Mouse (Mus musculus) erythroid progenitor cell, adult 5-6 weeks (primary cell): ENCODE measurements around the gene Gm11032. TPM values are rescaled to one million over a fixed set of nuclear protein-coding genes. Genes with fewer than 3 reads are reported as not detected.

ENCODE experiments used
- total RNA-seq, 2 experiments: library from RNA; stranded (forward) in 1 of 2; stranded (reverse) in 1 of 2; fragments of 150-400 nt in 1 of 2; fragments of 186-747, 209-891 nt in 1 of 2; gene quantifications; 2 replicates each; pipeline versions ENCODE4 v1.2.3 to v1.2.4; 2015 to 2017; ENCODE audit warnings: low replicate concordance in 2 of 2

Gm11032 gene
- total RNA-seq, 2 experiments from 2014 or later = not detected

Other genes starting within 250 kb of the Gm11032 start
- not detected in 2 replicates for gene Hormad2, start 179.0 kb upstream of the Gm11032 start, total RNA-seq (2015; ENCODE audit: low replicate concordance)
- not detected in 2 replicates for gene Hormad2, start 179.0 kb upstream of the Gm11032 start, total RNA-seq (2017; ENCODE audit: low replicate concordance)
- gene Mtmr3, start 25.2 kb upstream of the Gm11032 start, total RNA-seq (2015; ENCODE audit: low replicate concordance) = 76.0 and 88.0 TPM in 2 replicates
- 139 and 164 TPM in 2 replicates for gene Mtmr3, start 25.2 kb upstream of the Gm11032 start, total RNA-seq (2017; ENCODE audit: low replicate concordance)
- gene Ascc2, start 17.7 kb downstream of the Gm11032 start, total RNA-seq (2015; ENCODE audit: low replicate concordance) = 9.0 and 12.2 TPM in 2 replicates
- gene Ascc2, start 17.7 kb downstream of the Gm11032 start, total RNA-seq (2017; ENCODE audit: low replicate concordance) = 5.1 and 5.3 TPM in 2 replicates
- gene Uqcr10, start 84.3 kb downstream of the Gm11032 start, total RNA-seq (2015; ENCODE audit: low replicate concordance) = 40.7 and 133 TPM in 2 replicates
- gene Uqcr10, start 84.3 kb downstream of the Gm11032 start, total RNA-seq (2017; ENCODE audit: low replicate concordance) = 19.2 and 25.0 TPM in 2 replicates
- gene Zmat5, start 84.6 kb downstream of the Gm11032 start, total RNA-seq (2015; ENCODE audit: low replicate concordance) = 5.4 and 13.0 TPM in 2 replicates
- gene Zmat5, start 84.6 kb downstream of the Gm11032 start, total RNA-seq (2017; ENCODE audit: low replicate concordance) = 6.3 TPM in 1 of 2 replicates, not detected in the other
- gene Cabp7, start 126.7 kb downstream of the Gm11032 start, total RNA-seq (2015; ENCODE audit: low replicate concordance) = not detected in 2 replicates
- gene Cabp7, start 126.7 kb downstream of the Gm11032 start, total RNA-seq (2017; ENCODE audit: low replicate concordance) = not detected in 2 replicates
- gene Nf2, start 229.5 kb downstream of the Gm11032 start, total RNA-seq (2015; ENCODE audit: low replicate concordance) = 7.2 and 7.5 TPM in 2 replicates
- gene Nf2, start 229.5 kb downstream of the Gm11032 start, total RNA-seq (2017; ENCODE audit: low replicate concordance) = 18.2 and 19.0 TPM in 2 replicates